Mouse (Mus musculus): Measurements from ENCODE around the gene Tmem136. TPM values are rescaled to one million over a fixed set of nuclear protein-coding genes. Genes with fewer than 3 reads are reported as not detected.

Gene Tmem136
- polyA plus RNA-seq (2015; fragmentation: Nextera tagmentation; extraction: Ambion mirVana) = 1.8 and 2.1 TPM in 2 replicates

GRCm38 (mm10) chr9:43116134-43116996 lies at the start of gene Tmem136:
Gene Tmem136, minus strand, starts transcription at chr9:43116570.
- WGBS = 5% methylated on average over 55 of the region's 55 CpGs
- DNase-seq (ENCODE audit: low spot score) (peak; percentile 54), ATAC-seq (ENCODE audit: low FRiP score, low TSS enrichment) (peak; percentile 73)
- no peak for TF ChIP-seq EP300 (optimal IDR thresholded peaks at IDR 0.05)
- TF ChIP-seq CTCF (IDR thresholded peaks at IDR 0.05; ENCODE audit: low read depth) = peak; percentile 28; the same call in 1 of the 2 replicates
- Histone ChIP-seq H3K36me3 (ENCODE audit: control insufficient read depth, insufficient read depth, low read length) (no peaks in the 10 kb centered on the region), H3K9me3 (ENCODE audit: control insufficient read depth, low read length) (no peaks in the 10 kb centered on the region), H3K4me1 (replicated peaks; ENCODE audit: control insufficient read depth, insufficient read depth) (no peaks in the 10 kb centered on the region; the same call in 1 of the 2 replicates), H3K4me2 (replicated peaks; ENCODE audit: low read depth) (peak within 1 kb of the TSS; percentile 75), H3K27me3 (ENCODE audit: control insufficient read depth, insufficient read depth, low read length) (no peaks in the 10 kb centered on the region), H3K27ac (replicated peaks) (0 out of 2 replicates have a peak within 1 kb of the TSS, but pooled peaks have one; percentile 45), H3K4me3 (ENCODE audit: low read depth, low read length) (peak within 1 kb of the TSS; percentile 60), H3K9ac (ENCODE audit: low read length) (peak within 1 kb of the TSS; percentile 76)

- Histone ChIP-seq H3K4me2 (replicated peaks; ENCODE audit: low read depth) (no peak overlapping the region), H3K27ac (replicated peaks) (no peak overlapping the region), H3K4me3 (ENCODE audit: low read depth, low read length) (no peak overlapping the region), H3K9me3 (ENCODE audit: control insufficient read depth, low read length) (no peaks in the 10 kb centered on the region), H3K4me1 (replicated peaks; ENCODE audit: control insufficient read depth, insufficient read depth) (no peaks in the 10 kb centered on the region), H3K9ac (ENCODE audit: low read length) (no peak overlapping the region), H3K36me3 (ENCODE audit: control insufficient read depth, insufficient read depth, low read length) (no peaks in the 10 kb centered on the region), H3K27me3 (ENCODE audit: control insufficient read depth, insufficient read depth, low read length) (no peaks in the 10 kb centered on the region)
- TF ChIP-seq EP300 (optimal IDR thresholded peaks at IDR 0.05) (no peak), CTCF (IDR thresholded peaks at IDR 0.05; ENCODE audit: low read depth) (no peak)
- DNase-seq (ENCODE audit: low spot score) = no peak
- no peak for ATAC-seq (ENCODE audit: low FRiP score, low TSS enrichment)
- WGBS = 71% methylated on average over 6 of the region's 6 CpGs
These were observed 39.6 kb upstream of the Tmem136 start for GRCm38 (mm10) chr9:43155960-43156359.

DNA sequence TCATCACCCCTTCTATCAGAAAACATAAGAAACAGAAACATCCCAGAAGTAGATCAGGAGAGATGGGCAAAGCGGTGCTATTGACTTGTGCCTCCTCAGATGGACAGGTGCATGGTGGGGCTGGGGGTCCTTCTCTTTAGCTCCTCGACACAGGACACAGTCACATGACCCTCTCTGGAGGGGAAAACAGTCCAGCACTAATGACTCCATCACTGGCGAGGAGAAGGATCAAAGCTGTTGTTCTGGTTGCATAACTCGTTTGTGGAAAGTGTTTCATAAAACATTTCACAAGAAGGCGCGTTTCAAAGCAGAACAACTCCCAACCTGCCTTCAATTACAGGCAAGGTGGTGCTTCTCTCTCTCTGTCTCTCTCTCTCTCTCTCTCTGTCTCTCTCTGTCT lies 35.4 kb upstream of the Tmem136 start:
- ATAC-seq (ENCODE audit: low FRiP score, low TSS enrichment) = no peak
- 65% methylated on average over 6 of the region's 6 CpGs for WGBS

GRCm38 (mm10) chr9:43150957-43151356 lies 34.6 kb upstream of the Tmem136 start:
- Histone ChIP-seq H3K4me1 (replicated peaks; ENCODE audit: control insufficient read depth, insufficient read depth) (no peaks in the 10 kb centered on the region), H3K27me3 (ENCODE audit: control insufficient read depth, insufficient read depth, low read length) (no peaks in the 10 kb centered on the region), H3K4me2 (replicated peaks; ENCODE audit: low read depth) (no peak overlapping the region), H3K27ac (replicated peaks) (no peak overlapping the region), H3K9ac (ENCODE audit: low read length) (no peak overlapping the region), H3K4me3 (ENCODE audit: low read depth, low read length) (no peak overlapping the region), H3K9me3 (ENCODE audit: control insufficient read depth, low read length) (no peaks in the 10 kb centered on the region), H3K36me3 (ENCODE audit: control insufficient read depth, insufficient read depth, low read length) (no peaks in the 10 kb centered on the region)
- DNase-seq (ENCODE audit: low spot score) = no peak
- TF ChIP-seq CTCF (IDR thresholded peaks at IDR 0.05; ENCODE audit: low read depth) (no peak), EP300 (optimal IDR thresholded peaks at IDR 0.05) (no peak)
- no peak for ATAC-seq (ENCODE audit: low FRiP score, low TSS enrichment)
- WGBS = 51% methylated on average over 9 of the region's 9 CpGs

More for the DNA sequence above, 35.4 kb upstream of the Tmem136 start:
- Histone ChIP-seq H3K27ac (replicated peaks) (no peak overlapping the region), H3K27me3 (ENCODE audit: control insufficient read depth, insufficient read depth, low read length) (no peaks in the 10 kb centered on the region), H3K4me3 (ENCODE audit: low read depth, low read length) (no peak overlapping the region), H3K4me2 (replicated peaks; ENCODE audit: low read depth) (no peak overlapping the region), H3K36me3 (ENCODE audit: control insufficient read depth, insufficient read depth, low read length) (no peaks in the 10 kb centered on the region), H3K9ac (ENCODE audit: low read length) (no peak overlapping the region), H3K4me1 (replicated peaks; ENCODE audit: control insufficient read depth, insufficient read depth) (no peaks in the 10 kb centered on the region), H3K9me3 (ENCODE audit: control insufficient read depth, low read length) (no peaks in the 10 kb centered on the region)
- DNase-seq (ENCODE audit: low spot score) = no peak
- TF ChIP-seq EP300 (optimal IDR thresholded peaks at IDR 0.05) (no peak), CTCF (IDR thresholded peaks at IDR 0.05; ENCODE audit: low read depth) (no peak)

DNA sequence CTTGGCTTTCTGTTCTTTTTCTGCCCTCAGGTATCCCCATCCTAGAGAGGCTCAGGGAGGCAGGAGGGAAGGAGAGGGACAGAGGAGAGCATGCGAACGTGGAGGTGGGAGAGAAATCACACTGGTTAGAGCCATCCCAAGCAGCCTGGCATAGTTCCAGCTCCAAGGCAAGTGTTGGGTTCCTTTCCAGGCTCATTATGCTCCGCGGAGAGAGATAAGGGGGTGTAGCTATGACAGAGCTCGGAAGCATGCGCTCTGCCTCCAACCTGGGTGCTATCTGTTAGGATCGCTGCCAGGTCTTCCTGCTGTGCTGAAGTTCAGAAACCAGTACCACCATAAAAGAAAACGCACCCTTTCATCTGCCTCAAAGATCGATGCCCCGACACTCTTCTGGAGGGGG lies 33.7 kb upstream of the Tmem136 start:
- Histone ChIP-seq H3K4me1 (replicated peaks; ENCODE audit: control insufficient read depth, insufficient read depth) (no peaks in the 10 kb centered on the region), H3K9me3 (ENCODE audit: control insufficient read depth, low read length) (no peaks in the 10 kb centered on the region), H3K4me3 (ENCODE audit: low read depth, low read length) (no peak overlapping the region), H3K36me3 (ENCODE audit: control insufficient read depth, insufficient read depth, low read length) (no peaks in the 10 kb centered on the region), H3K27ac (replicated peaks) (no peak overlapping the region), H3K4me2 (replicated peaks; ENCODE audit: low read depth) (no peak overlapping the region), H3K9ac (ENCODE audit: low read length) (no peak overlapping the region), H3K27me3 (ENCODE audit: control insufficient read depth, insufficient read depth, low read length) (no peaks in the 10 kb centered on the region)
- DNase-seq (ENCODE audit: low spot score) (peak; percentile 47), ATAC-seq (ENCODE audit: low FRiP score, low TSS enrichment) (peak; percentile 61; the same call in 1 of the 2 replicates)
- TF ChIP-seq EP300 (optimal IDR thresholded peaks at IDR 0.05) (no peak), CTCF (IDR thresholded peaks at IDR 0.05; ENCODE audit: low read depth) (no peak)
- 18% methylated on average over 10 of the region's 10 CpGs for WGBS

- WGBS = 75% methylated on average over 3 of the region's 3 CpGs
- Histone ChIP-seq H3K9ac (ENCODE audit: low read length) (no peak overlapping the region), H3K36me3 (ENCODE audit: control insufficient read depth, insufficient read depth, low read length) (no peaks in the 10 kb centered on the region), H3K4me3 (ENCODE audit: low read depth, low read length) (no peak overlapping the region), H3K27ac (replicated peaks) (no peak overlapping the region), H3K9me3 (ENCODE audit: control insufficient read depth, low read length) (no peaks in the 10 kb centered on the region), H3K4me1 (replicated peaks; ENCODE audit: control insufficient read depth, insufficient read depth) (no peaks in the 10 kb centered on the region), H3K4me2 (replicated peaks; ENCODE audit: low read depth) (no peak overlapping the region), H3K27me3 (ENCODE audit: control insufficient read depth, insufficient read depth, low read length) (no peaks in the 10 kb centered on the region)
- DNase-seq (ENCODE audit: low spot score) (no peak), ATAC-seq (ENCODE audit: low FRiP score, low TSS enrichment) (no peak)
- TF ChIP-seq EP300 (optimal IDR thresholded peaks at IDR 0.05) = no peak
- no peak for TF ChIP-seq CTCF (IDR thresholded peaks at IDR 0.05; ENCODE audit: low read depth)
These were observed 33.1 kb upstream of the Tmem136 start for GRCm38 (mm10) chr9:43149498-43149897.

Data from stomach, postnatal 0 days (tissue).